Mouse (Mus musculus): ENCODE measurements at regions not wholly inside any gene's neighbourhood (a gene's known extent, or its start where the extent isn't known, plus 50 kb on each side); places are given as distances from the start of the nearest gene placed in this dataset.
A peak's percentile ranks its signal among the peaks of the same experiment; 100 is the strongest.

GRCm38 (mm10) chr9:89841866-89842775, 67.6 kb upstream of the Rasgrf1 start:
- Histone ChIP-seq H3K36me3 (ENCODE audit: insufficient read depth, low read length) (no peaks in the 10 kb centered on the region), H3K27ac (no peak overlapping the region), H3K27me3 (ENCODE audit: insufficient read depth, low read length) (no peaks in the 10 kb centered on the region), H3K9ac (replicated peaks; ENCODE audit: low read length) (no peak overlapping the region), H3K4me3 (ENCODE audit: low read length) (no peak overlapping the region), H3K9me3 (ENCODE audit: low read length) (no peaks in the 10 kb centered on the region), H3K4me2 (ENCODE audit: low read depth, low read length) (peak overlapping the region; percentile 31; the same call in 1 of the 2 replicates), H3K4me1 (ENCODE audit: insufficient read depth, low read length) (0 out of 2 replicates have a peak, but pooled peaks cover 6% of the 10 kb centered on the region)
- ATAC-seq = peak; percentile 83
- peak; percentile 64 for DNase-seq (ENCODE audit: low spot score)
- 32% methylated on average over 12 of the region's 12 CpGs for WGBS
- no peak for TF ChIP-seq CTCF (IDR thresholded peaks at IDR 0.05; ENCODE audit: low read depth)

DNA sequence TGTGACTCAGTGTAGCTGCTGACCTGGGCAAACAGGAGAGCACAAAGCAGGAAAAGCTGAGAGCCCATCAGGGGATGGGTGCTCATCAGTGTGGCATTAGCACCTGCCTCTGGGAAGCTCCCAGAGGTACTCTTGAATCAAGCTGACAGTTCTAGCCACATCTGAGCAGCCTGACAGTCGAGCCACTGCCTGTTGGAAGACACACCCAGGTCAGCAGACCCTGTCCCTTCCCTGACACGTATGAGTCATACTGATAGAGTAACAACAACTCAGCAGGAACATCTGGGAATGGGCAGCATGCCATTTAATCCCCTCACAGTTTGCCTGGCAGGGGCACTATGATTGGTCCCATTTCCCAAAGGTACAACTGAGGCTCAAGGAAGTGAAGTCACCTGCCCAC, 68.3 kb upstream of the Rasgrf1 start:
- no peaks in the 10 kb centered on the region for H3K9me3 ChIP-seq (ENCODE audit: low read length)
- H3K4me3 ChIP-seq (ENCODE audit: low read length) = no peak overlapping the region
- no peaks in the 10 kb centered on the region for H3K27me3 ChIP-seq (ENCODE audit: insufficient read depth, low read length)
- no peaks in the 10 kb centered on the region for H3K36me3 ChIP-seq (ENCODE audit: insufficient read depth, low read length)
- no peak overlapping the region for H3K27ac ChIP-seq
- WGBS = 39% methylated on average over 2 of the region's 2 CpGs
- TF ChIP-seq CTCF (IDR thresholded peaks at IDR 0.05; ENCODE audit: low read depth) = no peak
- ATAC-seq = no peak
- 0 out of 2 replicates have a peak, but pooled peaks cover 6% of the 10 kb centered on the region for H3K4me1 ChIP-seq (ENCODE audit: insufficient read depth, low read length)
- no peak for DNase-seq (ENCODE audit: low spot score)
- H3K4me2 ChIP-seq (ENCODE audit: low read depth, low read length) = no peak overlapping the region
- no peak overlapping the region for H3K9ac ChIP-seq (replicated peaks; ENCODE audit: low read length)

DNA sequence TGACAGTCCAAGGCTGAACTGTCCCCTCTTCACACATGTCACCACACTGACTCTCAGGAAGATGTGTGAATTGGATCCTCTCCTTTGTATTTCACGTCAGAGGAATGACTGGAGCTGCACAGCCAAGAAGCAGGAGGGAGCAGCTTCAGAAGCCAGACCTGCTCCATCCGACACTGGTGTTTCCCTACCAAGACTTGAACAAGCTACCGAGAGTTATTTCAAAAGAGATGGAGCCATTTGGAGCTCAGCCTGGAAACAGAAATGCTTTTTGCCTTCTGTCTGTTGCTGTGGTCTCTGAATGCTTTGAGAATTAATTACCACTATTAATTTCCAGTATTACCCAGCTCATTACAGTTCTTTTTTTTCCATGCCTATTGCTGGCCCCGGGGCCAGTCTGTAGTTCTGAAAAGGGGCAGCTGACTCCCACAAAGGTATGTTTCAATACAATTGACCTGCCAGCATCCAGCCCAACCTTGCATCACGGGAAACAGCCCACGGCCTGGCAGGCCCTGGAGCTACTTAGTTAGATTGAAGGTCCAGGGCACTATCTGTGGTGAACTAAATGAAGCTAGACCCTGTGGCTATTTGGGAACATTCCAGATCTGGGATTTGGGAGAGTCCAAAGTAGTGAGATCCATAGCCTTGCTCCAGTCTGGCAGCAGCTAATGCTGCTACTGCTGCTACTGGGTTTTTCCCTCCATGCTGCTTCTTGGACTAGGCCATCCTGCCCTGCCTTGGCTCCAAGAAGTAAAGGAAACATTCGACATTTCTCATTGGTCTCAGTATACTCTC, 73.1 kb upstream of the Rasgrf1 start:
- Histone ChIP-seq H3K9me3 (ENCODE audit: low read length) (no peaks in the 10 kb centered on the region), H3K9ac (replicated peaks; ENCODE audit: low read length) (no peak overlapping the region), H3K36me3 (ENCODE audit: insufficient read depth, low read length) (no peaks in the 10 kb centered on the region), H3K27me3 (ENCODE audit: insufficient read depth, low read length) (no peaks in the 10 kb centered on the region), H3K27ac (no peak overlapping the region), H3K4me3 (ENCODE audit: low read length) (no peak overlapping the region), H3K4me2 (ENCODE audit: low read depth, low read length) (no peak overlapping the region), H3K4me1 (ENCODE audit: insufficient read depth, low read length) (no peaks in the 10 kb centered on the region)
- ATAC-seq (no peak), DNase-seq (ENCODE audit: low spot score) (peak; percentile 48)
- TF ChIP-seq CTCF (IDR thresholded peaks at IDR 0.05; ENCODE audit: low read depth) = no peak
- WGBS = 58% methylated on average over 7 of the region's 7 CpGs

DNA sequence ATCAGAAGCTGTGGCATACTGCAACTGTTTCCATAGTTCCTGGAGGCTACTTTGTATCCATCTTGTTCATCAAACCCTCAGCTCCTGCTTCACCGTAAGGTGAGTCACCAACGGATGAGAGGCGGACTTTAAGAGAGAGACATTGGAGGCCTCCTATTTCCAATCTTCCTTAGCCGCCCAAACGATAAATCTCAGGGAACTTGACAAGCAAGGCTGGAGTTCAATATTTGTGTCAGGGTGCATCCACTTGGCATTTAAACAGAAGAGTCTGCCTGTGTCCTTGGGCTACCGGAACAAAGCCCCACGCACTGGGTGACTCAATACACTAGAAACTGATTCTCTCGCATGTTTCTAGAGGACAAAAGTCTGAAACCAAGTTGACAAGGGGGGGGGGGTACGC, 76.1 kb upstream of the Rasgrf1 start:
- 80% methylated on average over 9 of the region's 9 CpGs for WGBS
- H3K9ac ChIP-seq (replicated peaks; ENCODE audit: low read length) = no peak overlapping the region
- no peaks in the 10 kb centered on the region for H3K4me1 ChIP-seq (ENCODE audit: insufficient read depth, low read length)
- H3K27ac ChIP-seq = no peak overlapping the region
- H3K9me3 ChIP-seq (ENCODE audit: low read length) = no peaks in the 10 kb centered on the region
- ATAC-seq (no peak), DNase-seq (ENCODE audit: low spot score) (no peak)
- no peaks in the 10 kb centered on the region for H3K36me3 ChIP-seq (ENCODE audit: insufficient read depth, low read length)
- no peak for TF ChIP-seq CTCF (IDR thresholded peaks at IDR 0.05; ENCODE audit: low read depth)
- no peak overlapping the region for H3K4me2 ChIP-seq (ENCODE audit: low read depth, low read length)
- no peaks in the 10 kb centered on the region for H3K27me3 ChIP-seq (ENCODE audit: insufficient read depth, low read length)
- no peak overlapping the region for H3K4me3 ChIP-seq (ENCODE audit: low read length)

DNA sequence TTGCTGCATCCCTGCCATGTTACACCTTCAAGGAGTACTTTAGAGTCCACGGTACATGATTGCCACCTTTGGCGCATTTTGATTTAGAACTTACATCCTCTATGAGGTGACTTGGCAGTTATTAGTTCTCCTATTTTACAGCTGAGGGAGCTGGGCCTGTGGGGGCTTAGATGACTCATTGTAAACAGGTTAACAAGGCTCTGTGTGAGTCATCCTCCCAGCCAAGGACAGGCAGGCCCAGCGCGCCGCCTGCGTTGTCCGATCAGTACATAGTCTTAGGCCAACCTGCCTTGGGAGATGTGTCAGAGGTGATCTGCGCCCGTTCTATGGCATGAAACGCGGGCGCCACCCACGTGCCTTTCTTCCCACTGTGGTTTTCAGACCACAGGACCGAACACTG, 77.9 kb upstream of the Rasgrf1 start:
- Histone ChIP-seq H3K9ac (replicated peaks; ENCODE audit: low read length) (no peak overlapping the region), H3K36me3 (ENCODE audit: insufficient read depth, low read length) (no peaks in the 10 kb centered on the region), H3K27ac (no peak overlapping the region), H3K4me3 (ENCODE audit: low read length) (no peak overlapping the region), H3K4me1 (ENCODE audit: insufficient read depth, low read length) (no peaks in the 10 kb centered on the region), H3K27me3 (ENCODE audit: insufficient read depth, low read length) (no peaks in the 10 kb centered on the region), H3K9me3 (ENCODE audit: low read length) (no peaks in the 10 kb centered on the region), H3K4me2 (ENCODE audit: low read depth, low read length) (no peak overlapping the region)
- TF ChIP-seq CTCF (IDR thresholded peaks at IDR 0.05; ENCODE audit: low read depth) = no peak
- no peak for ATAC-seq
- WGBS = 93% methylated on average over 14 of the region's 14 CpGs
- no peak for DNase-seq (ENCODE audit: low spot score)

DNA sequence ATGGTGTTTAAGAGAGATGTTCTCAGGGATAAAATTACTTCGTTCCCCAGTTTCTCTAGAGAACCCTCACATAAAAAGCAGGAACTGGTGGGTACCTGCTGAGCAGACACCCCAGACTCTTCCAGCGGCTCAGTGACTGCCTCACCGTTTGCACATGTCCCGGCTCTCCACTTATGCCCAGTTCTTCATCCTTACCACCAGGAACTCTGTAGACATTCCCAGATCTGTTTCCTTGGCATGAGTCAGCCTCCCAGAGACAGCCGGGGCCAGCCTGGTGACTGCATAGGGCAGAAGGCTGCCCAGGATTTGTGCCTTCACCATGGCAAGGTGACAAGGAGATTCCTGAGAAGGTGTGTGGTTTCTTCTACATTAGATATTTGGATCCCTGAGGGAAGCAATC, 81.6 kb upstream of the Rasgrf1 start:
- no peak overlapping the region for H3K9ac ChIP-seq (replicated peaks; ENCODE audit: low read length)
- 81% methylated on average over 5 of the region's 5 CpGs for WGBS
- no peaks in the 10 kb centered on the region for H3K9me3 ChIP-seq (ENCODE audit: low read length)
- H3K4me1 ChIP-seq (ENCODE audit: insufficient read depth, low read length) = no peaks in the 10 kb centered on the region
- H3K27me3 ChIP-seq (ENCODE audit: insufficient read depth, low read length) = no peaks in the 10 kb centered on the region
- no peak for DNase-seq (ENCODE audit: low spot score)
- H3K36me3 ChIP-seq (ENCODE audit: insufficient read depth, low read length) = no peaks in the 10 kb centered on the region
- no peak for ATAC-seq
- H3K27ac ChIP-seq = no peak overlapping the region
- no peak for TF ChIP-seq CTCF (IDR thresholded peaks at IDR 0.05; ENCODE audit: low read depth)
- H3K4me2 ChIP-seq (ENCODE audit: low read depth, low read length) = no peak overlapping the region
- no peak overlapping the region for H3K4me3 ChIP-seq (ENCODE audit: low read length)
